Mouse (Mus musculus): ENCODE data around the gene Bicra. TPM values are rescaled to one million over a fixed set of nuclear protein-coding genes. Genes with fewer than 3 reads are reported as not detected.

Bicra gene
- polyA plus RNA-seq (2014; fragmentation: Illumina TruSeq; extraction: RNeasy Lipid Tissue Mini Kit (QIAGEN cat#74804)), result 0.77 TPM

DNA sequence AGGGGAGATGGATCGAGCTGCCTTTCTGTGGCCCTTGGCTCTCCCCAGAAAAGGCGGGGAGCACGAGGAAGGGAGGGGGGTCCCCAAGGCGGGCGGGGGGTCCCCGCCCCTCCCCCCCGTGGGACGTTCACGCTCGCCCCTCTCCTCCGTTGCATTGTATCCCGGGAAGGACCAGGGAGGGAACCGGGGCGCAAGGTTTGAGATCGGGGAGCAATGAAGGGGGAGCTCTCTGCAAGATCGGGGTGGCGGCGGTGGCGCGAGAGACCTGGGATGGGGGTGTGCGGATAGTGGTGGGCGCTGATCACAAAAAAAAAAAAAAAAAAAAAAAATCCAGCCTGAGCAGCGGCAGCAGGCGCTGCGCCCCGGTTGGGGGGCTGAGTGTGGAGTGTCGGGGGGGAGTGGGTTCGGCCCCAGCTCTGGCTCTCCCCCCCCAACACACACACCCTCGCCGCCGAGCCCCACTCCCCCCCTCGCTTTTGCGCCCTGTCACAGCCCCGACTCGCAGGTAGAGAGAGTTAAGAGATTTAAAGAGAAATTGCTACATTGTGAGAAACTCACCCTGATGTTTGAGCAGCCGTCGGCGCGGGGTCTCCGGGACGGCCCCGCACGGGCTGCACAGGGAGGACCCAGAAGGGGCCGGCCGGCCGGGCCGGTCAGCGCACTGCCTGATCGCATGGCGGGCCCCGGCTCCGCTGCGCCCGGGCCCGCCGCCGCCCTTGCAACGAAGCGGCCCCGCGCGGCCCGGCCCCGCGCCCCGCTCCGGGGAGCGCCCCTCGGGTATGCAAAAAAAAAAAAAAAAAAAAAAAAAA, at the start of gene Bicra:
TSS of gene Bicra (minus strand) at position 584 of the 809 bp plus-strand sequence.

DNA sequence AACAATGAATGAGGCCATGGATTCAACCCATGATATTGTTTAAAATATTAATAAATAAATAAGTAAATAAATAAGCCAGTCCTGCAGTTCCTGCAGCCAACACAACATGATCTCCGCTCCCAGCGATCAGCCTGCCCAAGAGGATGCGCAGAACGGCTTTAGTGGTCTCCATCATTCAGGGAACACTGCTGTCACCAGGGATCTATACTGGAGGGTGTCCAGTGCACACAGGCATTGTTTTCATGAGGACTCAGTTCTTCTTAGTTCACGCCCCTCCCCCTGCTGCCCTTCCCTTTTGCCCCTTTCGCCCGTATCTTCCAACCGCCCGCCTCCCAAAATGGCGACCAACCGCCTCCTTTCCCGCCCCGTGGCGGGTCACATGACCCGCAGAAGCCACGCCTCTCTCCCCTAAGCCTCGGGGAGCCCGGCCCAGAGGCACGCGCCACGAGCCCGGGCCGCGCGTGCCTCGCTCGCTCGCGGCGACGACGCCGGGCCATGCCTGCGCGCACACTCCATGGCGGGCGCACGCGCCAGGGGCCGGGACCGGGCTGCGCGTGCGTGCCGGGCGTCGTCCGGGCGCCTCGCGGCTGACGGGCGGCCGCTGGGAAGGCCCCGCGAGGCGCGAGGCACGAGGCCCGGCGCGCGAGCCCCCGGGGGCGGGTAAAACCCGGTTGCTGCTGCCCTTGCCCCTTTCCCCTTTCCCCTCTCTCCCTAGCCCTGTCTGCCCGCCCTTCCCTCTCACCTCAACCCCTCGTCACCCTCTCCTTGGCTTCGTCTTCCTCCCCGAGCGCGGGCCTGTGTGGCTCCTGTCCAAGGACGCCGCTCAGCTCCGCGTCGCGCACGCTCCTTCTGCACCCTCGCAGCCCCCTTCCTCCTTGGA, 13.7 kb upstream of the Bicra start, which contains the start of gene Zfp541:
TSS of gene Zfp541 (plus strand) at position 596 of the 880 bp plus-strand sequence.

DNA sequence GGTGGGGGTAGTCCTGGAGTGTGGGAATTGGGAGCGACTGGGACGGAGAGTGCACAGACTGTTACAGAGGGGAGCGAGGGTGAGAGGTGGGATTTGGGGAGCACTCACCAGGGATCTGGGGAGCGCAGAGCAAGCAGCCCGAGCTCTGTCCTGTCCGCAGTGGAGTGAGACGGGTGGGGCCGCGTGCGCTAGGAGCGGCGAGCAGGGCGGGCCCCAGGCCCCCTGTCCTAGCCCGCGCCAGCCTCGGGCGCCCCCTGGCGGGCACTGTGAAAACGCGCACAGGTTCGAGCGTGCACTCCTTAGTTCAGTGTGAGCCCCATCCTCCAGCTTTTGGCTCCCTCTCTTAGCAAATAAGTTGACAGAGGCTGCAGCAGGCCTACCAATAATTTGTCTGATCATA, 80.4 kb downstream of the Bicra start, which contains the start of gene Ehd2:
TSS of gene Ehd2 (minus strand) at position 256 of the 400 bp plus-strand sequence.

DNA sequence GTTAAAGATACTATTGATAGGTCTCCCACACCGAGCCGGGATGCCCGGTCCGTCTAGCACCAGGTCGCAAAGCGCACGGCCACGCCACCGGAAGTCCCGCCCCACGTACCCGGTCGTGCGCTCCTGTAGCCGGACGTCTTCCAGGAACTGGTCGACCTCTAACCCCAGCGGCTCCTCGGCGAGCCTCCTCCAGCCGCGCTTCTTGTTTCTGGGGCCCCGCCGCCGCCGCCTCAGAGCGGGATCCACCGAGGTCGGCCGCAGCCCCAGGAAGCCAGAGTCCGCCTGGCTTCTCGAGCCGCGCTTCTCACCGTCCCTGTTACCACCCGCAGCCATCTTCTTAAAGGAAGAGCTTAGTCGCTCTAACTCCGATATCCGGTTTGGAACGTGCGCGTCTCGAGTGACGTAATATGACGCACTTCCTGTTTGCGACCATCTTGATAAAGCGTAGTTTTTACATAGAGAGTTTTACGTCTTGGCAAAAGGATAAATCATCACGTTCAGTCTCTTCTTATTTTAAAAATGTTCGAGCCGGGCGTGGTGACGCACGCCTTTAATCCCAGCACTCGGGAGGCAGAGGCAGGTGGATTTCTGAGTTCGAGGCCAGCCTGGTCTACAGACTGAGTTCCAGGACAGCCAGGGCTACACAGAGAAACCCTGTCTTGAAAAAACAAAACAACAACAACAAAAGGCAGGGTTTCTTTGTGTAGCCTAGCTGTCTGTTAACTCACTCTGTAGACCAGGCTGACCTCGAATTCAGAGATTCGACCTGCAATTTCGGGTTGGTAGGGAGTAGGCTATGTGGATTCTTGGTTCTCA, 101.8 kb downstream of the Bicra start, which contains the start of gene Nop53:
TSS of gene Nop53 (minus strand) at position 354 of the 816 bp plus-strand sequence.

DNA sequence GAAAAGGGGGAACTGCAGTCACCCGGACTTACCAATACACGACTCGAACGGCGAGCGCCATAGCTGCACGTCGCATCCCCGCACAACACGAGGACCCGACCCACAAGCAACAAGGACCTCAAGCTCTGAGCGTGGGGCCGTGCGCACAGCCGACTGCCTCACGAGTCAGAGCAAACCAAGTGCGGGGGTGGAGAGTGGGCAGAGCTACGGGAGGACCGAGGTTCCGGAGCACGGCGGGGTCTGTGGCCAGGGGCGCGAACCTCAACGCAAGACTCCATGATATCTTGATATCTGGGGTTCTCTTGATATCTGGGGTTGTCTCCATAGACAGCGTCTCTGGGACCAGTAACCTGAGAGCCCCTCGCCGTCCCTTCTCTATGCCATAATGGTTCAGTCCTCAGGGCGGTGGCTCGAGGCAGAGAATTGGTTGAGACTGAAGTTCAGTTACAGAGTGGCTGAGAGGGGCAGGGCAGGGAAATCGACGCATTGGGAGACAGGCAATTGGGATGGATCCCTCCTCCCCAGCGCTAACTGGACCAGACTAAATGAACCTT, 125.4 kb downstream of the Bicra start, which contains the start of gene Selenow:
TSS of gene Selenow (minus strand) at position 183 of the 554 bp plus-strand sequence.

Other genes with a start within 250 kb of the Bicra start
- gene Obox6, start 208.2 kb downstream of the Bicra start, polyA plus RNA-seq (2014; fragmentation: Illumina TruSeq; extraction: RNeasy Lipid Tissue Mini Kit (QIAGEN cat#74804)), result not detected
- gene Crx, start 168.0 kb downstream of the Bicra start, polyA plus RNA-seq (2014; fragmentation: Illumina TruSeq; extraction: RNeasy Lipid Tissue Mini Kit (QIAGEN cat#74804)), result not detected
- gene Crxos, start 165.3 kb downstream of the Bicra start, polyA plus RNA-seq (2014; fragmentation: Illumina TruSeq; extraction: RNeasy Lipid Tissue Mini Kit (QIAGEN cat#74804)), result not detected
- 2.5 TPM for gene Selenow, start 125.5 kb downstream of the Bicra start, polyA plus RNA-seq (2014; fragmentation: Illumina TruSeq; extraction: RNeasy Lipid Tissue Mini Kit (QIAGEN cat#74804))
- 17.6 TPM for gene Nop53, start 101.8 kb downstream of the Bicra start, polyA plus RNA-seq (2014; fragmentation: Illumina TruSeq; extraction: RNeasy Lipid Tissue Mini Kit (QIAGEN cat#74804))
- 38.5 TPM for gene Ehd2, start 80.4 kb downstream of the Bicra start, polyA plus RNA-seq (2014; fragmentation: Illumina TruSeq; extraction: RNeasy Lipid Tissue Mini Kit (QIAGEN cat#74804))
- gene Zfp541, start 13.9 kb upstream of the Bicra start, polyA plus RNA-seq (2014; fragmentation: Illumina TruSeq; extraction: RNeasy Lipid Tissue Mini Kit (QIAGEN cat#74804)), result 0.11 TPM
- 20.8 TPM for gene Napa, start 50.5 kb upstream of the Bicra start, polyA plus RNA-seq (2014; fragmentation: Illumina TruSeq; extraction: RNeasy Lipid Tissue Mini Kit (QIAGEN cat#74804))
- gene Kptn, start 72.0 kb upstream of the Bicra start, polyA plus RNA-seq (2014; fragmentation: Illumina TruSeq; extraction: RNeasy Lipid Tissue Mini Kit (QIAGEN cat#74804)), result 3.8 TPM
- gene Slc8a2, start 81.9 kb upstream of the Bicra start, polyA plus RNA-seq (2014; fragmentation: Illumina TruSeq; extraction: RNeasy Lipid Tissue Mini Kit (QIAGEN cat#74804)), result 0.20 TPM
- not detected for gene Meis3, start 127.2 kb upstream of the Bicra start, polyA plus RNA-seq (2014; fragmentation: Illumina TruSeq; extraction: RNeasy Lipid Tissue Mini Kit (QIAGEN cat#74804))
- 0.23 TPM for gene Dhx34, start 174.1 kb upstream of the Bicra start, polyA plus RNA-seq (2014; fragmentation: Illumina TruSeq; extraction: RNeasy Lipid Tissue Mini Kit (QIAGEN cat#74804))
- gene C5ar2, start 196.2 kb upstream of the Bicra start, polyA plus RNA-seq (2014; fragmentation: Illumina TruSeq; extraction: RNeasy Lipid Tissue Mini Kit (QIAGEN cat#74804)), result 0.46 TPM
- 4.9 TPM for gene C5ar1, start 211.6 kb upstream of the Bicra start, polyA plus RNA-seq (2014; fragmentation: Illumina TruSeq; extraction: RNeasy Lipid Tissue Mini Kit (QIAGEN cat#74804))
- gene Inafm1, start 225.7 kb upstream of the Bicra start, polyA plus RNA-seq (2014; fragmentation: Illumina TruSeq; extraction: RNeasy Lipid Tissue Mini Kit (QIAGEN cat#74804)), result 2.3 TPM
- 15.1 TPM for gene Ccdc9, start 238.9 kb upstream of the Bicra start, polyA plus RNA-seq (2014; fragmentation: Illumina TruSeq; extraction: RNeasy Lipid Tissue Mini Kit (QIAGEN cat#74804))